Mouse (Mus musculus): Measurements from ENCODE around the gene Sptbn1. TPM values are rescaled to one million over a fixed set of nuclear protein-coding genes. Genes with fewer than 3 reads are reported as not detected.

The Sptbn1 gene
- polyA plus RNA-seq, 1 experiment from 2014 or later = 164 TPM

GRCm38 (mm10) chr11:30231336-30231735 is 36.6 kb downstream of the Sptbn1 start:
- Histone ChIP-seq H3K9me3 (replicated peaks; ENCODE audit: control insufficient read depth, low read length) (no peaks in the 10 kb centered on the region), H3K4me1 (ENCODE audit: control insufficient read depth, insufficient read depth, low read length) (peaks cover 46% of the 10 kb centered on the region), H3K27ac (ENCODE audit: low read length) (peak overlapping the region; percentile 80), H3K27me3 (ENCODE audit: control insufficient read depth, insufficient read depth, low read length) (no peaks in the 10 kb centered on the region), H3K36me3 (ENCODE audit: control insufficient read depth, insufficient read depth) (peaks cover 11% of the 10 kb centered on the region), H3K4me3 (ENCODE audit: low read length) (no peak overlapping the region), H3K4me2 (ENCODE audit: low read depth, low read length) (no peak overlapping the region), H3K9ac (ENCODE audit: low read length) (no peak overlapping the region)
- no peak for ATAC-seq (replicated peaks; ENCODE audit: extremely low read depth, insufficient read depth, low FRiP score)
- 59% methylated on average over 3 of the region's 3 CpGs for WGBS

GRCm38 (mm10) chr11:30230330-30230771 is 37.6 kb downstream of the Sptbn1 start:
- Histone ChIP-seq H3K4me1 (ENCODE audit: control insufficient read depth, insufficient read depth, low read length) (peaks cover 52% of the 10 kb centered on the region), H3K4me2 (ENCODE audit: low read depth, low read length) (0 out of 2 replicates have a peak overlapping the region, but pooled peaks have one; percentile 11), H3K9me3 (replicated peaks; ENCODE audit: control insufficient read depth, low read length) (no peaks in the 10 kb centered on the region), H3K9ac (ENCODE audit: low read length) (0 out of 2 replicates have a peak overlapping the region, but pooled peaks have one; percentile 11), H3K27ac (ENCODE audit: low read length) (peak overlapping the region; percentile 80), H3K27me3 (ENCODE audit: control insufficient read depth, insufficient read depth, low read length) (no peaks in the 10 kb centered on the region), H3K36me3 (ENCODE audit: control insufficient read depth, insufficient read depth) (peaks cover 5% of the 10 kb centered on the region; the same call in 1 of the 2 replicates), H3K4me3 (ENCODE audit: low read length) (no peak overlapping the region)
- ATAC-seq (replicated peaks; ENCODE audit: extremely low read depth, insufficient read depth, low FRiP score) = 0 out of 2 replicates have a peak, but pooled peaks have one; percentile 3
- WGBS = 40% methylated on average over 4 of the region's 4 CpGs

- Histone ChIP-seq H3K9ac (ENCODE audit: low read length) (no peak overlapping the region), H3K4me3 (ENCODE audit: low read length) (no peak overlapping the region), H3K9me3 (replicated peaks; ENCODE audit: control insufficient read depth, low read length) (no peaks in the 10 kb centered on the region), H3K27ac (ENCODE audit: low read length) (peak overlapping the region; percentile 1; the same call in 1 of the 2 replicates), H3K36me3 (ENCODE audit: control insufficient read depth, insufficient read depth) (no peaks in the 10 kb centered on the region), H3K4me2 (ENCODE audit: low read depth, low read length) (no peak overlapping the region), H3K27me3 (ENCODE audit: control insufficient read depth, insufficient read depth, low read length) (no peaks in the 10 kb centered on the region), H3K4me1 (ENCODE audit: control insufficient read depth, insufficient read depth, low read length) (peaks cover 40% of the 10 kb centered on the region)
- WGBS = 59% methylated on average over 2 of the region's 2 CpGs
- ATAC-seq (replicated peaks; ENCODE audit: extremely low read depth, insufficient read depth, low FRiP score) = no peak
Observed at GRCm38 (mm10) chr11:30226756-30227155, 41.2 kb downstream of the Sptbn1 start.

GRCm38 (mm10) chr11:30224599-30224998 is 43.4 kb downstream of the Sptbn1 start:
- Histone ChIP-seq H3K9me3 (replicated peaks; ENCODE audit: control insufficient read depth, low read length) (no peaks in the 10 kb centered on the region), H3K4me1 (ENCODE audit: control insufficient read depth, insufficient read depth, low read length) (peaks cover 18% of the 10 kb centered on the region), H3K27me3 (ENCODE audit: control insufficient read depth, insufficient read depth, low read length) (no peaks in the 10 kb centered on the region), H3K4me3 (ENCODE audit: low read length) (no peak overlapping the region), H3K9ac (ENCODE audit: low read length) (no peak overlapping the region), H3K27ac (ENCODE audit: low read length) (no peak overlapping the region), H3K4me2 (ENCODE audit: low read depth, low read length) (no peak overlapping the region), H3K36me3 (ENCODE audit: control insufficient read depth, insufficient read depth) (peaks cover 7% of the 10 kb centered on the region; the same call in 1 of the 2 replicates)
- no peak for ATAC-seq (replicated peaks; ENCODE audit: extremely low read depth, insufficient read depth, low FRiP score)

GRCm38 (mm10) chr11:30222636-30223035 is 45.3 kb downstream of the Sptbn1 start:
- WGBS = 55% methylated on average over 2 of the region's 2 CpGs
- H3K36me3 ChIP-seq (ENCODE audit: control insufficient read depth, insufficient read depth) = peaks cover 20% of the 10 kb centered on the region
- H3K27ac ChIP-seq (ENCODE audit: low read length) = no peak overlapping the region
- H3K4me1 ChIP-seq (ENCODE audit: control insufficient read depth, insufficient read depth, low read length) = peaks cover 16% of the 10 kb centered on the region
- peak; percentile 54; the same call in 1 of the 2 replicates for ATAC-seq (replicated peaks; ENCODE audit: extremely low read depth, insufficient read depth, low FRiP score)
- no peaks in the 10 kb centered on the region for H3K9me3 ChIP-seq (replicated peaks; ENCODE audit: control insufficient read depth, low read length)
- H3K9ac ChIP-seq (ENCODE audit: low read length) = no peak overlapping the region
- H3K27me3 ChIP-seq (ENCODE audit: control insufficient read depth, insufficient read depth, low read length) = no peaks in the 10 kb centered on the region
- H3K4me2 ChIP-seq (ENCODE audit: low read depth, low read length) = no peak overlapping the region
- no peak overlapping the region for H3K4me3 ChIP-seq (ENCODE audit: low read length)

- no peak for ATAC-seq (replicated peaks; ENCODE audit: extremely low read depth, insufficient read depth, low FRiP score)
- Histone ChIP-seq H3K4me3 (ENCODE audit: low read length) (no peak overlapping the region), H3K4me1 (ENCODE audit: control insufficient read depth, insufficient read depth, low read length) (peaks cover 10% of the 10 kb centered on the region; the same call in 1 of the 2 replicates), H3K36me3 (ENCODE audit: control insufficient read depth, insufficient read depth) (peaks cover 31% of the 10 kb centered on the region), H3K4me2 (ENCODE audit: low read depth, low read length) (no peak overlapping the region), H3K9ac (ENCODE audit: low read length) (no peak overlapping the region), H3K9me3 (replicated peaks; ENCODE audit: control insufficient read depth, low read length) (no peaks in the 10 kb centered on the region), H3K27me3 (ENCODE audit: control insufficient read depth, insufficient read depth, low read length) (no peaks in the 10 kb centered on the region), H3K27ac (ENCODE audit: low read length) (no peak overlapping the region)
- 82% methylated on average over 5 of the region's 5 CpGs for WGBS
Observed at GRCm38 (mm10) chr11:30221043-30221442, 46.9 kb downstream of the Sptbn1 start.

GRCm38 (mm10) chr11:30218386-30218785 is 49.6 kb downstream of the Sptbn1 start:
- Histone ChIP-seq H3K27me3 (ENCODE audit: control insufficient read depth, insufficient read depth, low read length) (no peaks in the 10 kb centered on the region), H3K9me3 (replicated peaks; ENCODE audit: control insufficient read depth, low read length) (no peaks in the 10 kb centered on the region), H3K27ac (ENCODE audit: low read length) (no peak overlapping the region), H3K4me2 (ENCODE audit: low read depth, low read length) (no peak overlapping the region), H3K9ac (ENCODE audit: low read length) (no peak overlapping the region), H3K4me1 (ENCODE audit: control insufficient read depth, insufficient read depth, low read length) (peaks cover 12% of the 10 kb centered on the region), H3K4me3 (ENCODE audit: low read length) (no peak overlapping the region), H3K36me3 (ENCODE audit: control insufficient read depth, insufficient read depth) (peaks cover 35% of the 10 kb centered on the region)
- no peak for ATAC-seq (replicated peaks; ENCODE audit: extremely low read depth, insufficient read depth, low FRiP score)
- 90% methylated on average over 1 of the region's 1 CpGs for WGBS

GRCm38 (mm10) chr11:30217496-30217895 is 50.5 kb downstream of the Sptbn1 start:
- Histone ChIP-seq H3K27ac (ENCODE audit: low read length) (no peak overlapping the region), H3K9ac (ENCODE audit: low read length) (no peak overlapping the region), H3K27me3 (ENCODE audit: control insufficient read depth, insufficient read depth, low read length) (no peaks in the 10 kb centered on the region), H3K9me3 (replicated peaks; ENCODE audit: control insufficient read depth, low read length) (no peaks in the 10 kb centered on the region), H3K4me1 (ENCODE audit: control insufficient read depth, insufficient read depth, low read length) (peaks cover 17% of the 10 kb centered on the region), H3K36me3 (ENCODE audit: control insufficient read depth, insufficient read depth) (peaks cover 35% of the 10 kb centered on the region), H3K4me3 (ENCODE audit: low read length) (no peak overlapping the region), H3K4me2 (ENCODE audit: low read depth, low read length) (no peak overlapping the region)
- ATAC-seq (replicated peaks; ENCODE audit: extremely low read depth, insufficient read depth, low FRiP score) = no peak
- WGBS = 66% methylated on average over 1 of the region's 1 CpGs

- no peaks in the 10 kb centered on the region for H3K27me3 ChIP-seq (ENCODE audit: control insufficient read depth, insufficient read depth, low read length)
- peak overlapping the region; percentile 29; the same call in 1 of the 2 replicates for H3K9ac ChIP-seq (ENCODE audit: low read length)
- H3K9me3 ChIP-seq (replicated peaks; ENCODE audit: control insufficient read depth, low read length) = no peaks in the 10 kb centered on the region
- H3K4me1 ChIP-seq (ENCODE audit: control insufficient read depth, insufficient read depth, low read length) = peaks cover 34% of the 10 kb centered on the region
- peak overlapping the region; percentile 40 for H3K27ac ChIP-seq (ENCODE audit: low read length)
- H3K4me2 ChIP-seq (ENCODE audit: low read depth, low read length) = no peak overlapping the region
- peaks cover 14% of the 10 kb centered on the region for H3K36me3 ChIP-seq (ENCODE audit: control insufficient read depth, insufficient read depth)
- ATAC-seq (replicated peaks; ENCODE audit: extremely low read depth, insufficient read depth, low FRiP score) = no peak
- H3K4me3 ChIP-seq (ENCODE audit: low read length) = no peak overlapping the region
- 45% methylated on average over 5 of the region's 5 CpGs for whole genome bisulfite sequencing
Observed at GRCm38 (mm10) chr11:30211663-30212416, 56.1 kb downstream of the Sptbn1 start.

All from heart, embryonic 16.5 days (tissue).